Mouse (Mus musculus) ES-E14 (cell line): Measurements from ENCODE around the gene Cmip. TPM values are rescaled to one million over a fixed set of nuclear protein-coding genes. Genes with fewer than 3 reads are reported as not detected.
"Not testable (repeated sequence)": the region's sequence is repeated elsewhere in the genome, so short reads cannot be mapped to it uniquely, and the experiment has no call there.

Experiments used
- DNase-seq: peaks from one replicate; pipeline ENCODE4 v3.0.0-alpha.2; 2013; ENCODE audit warnings: low read depth, low spot score
- H3K27ac ChIP-seq: 2 replicates; pipeline ENCODE4 v1.5.1; 2012; ENCODE audit warnings: low read depth, mild to moderate bottlenecking, low read length, moderate library complexity, mixed read lengths; ENCODE audit not compliant: poor library complexity, insufficient read depth, severe bottlenecking
- H3K36me3 ChIP-seq: 2 replicates; pipeline ENCODE4 v1.6.1; 2012; ENCODE audit warnings: mild to moderate bottlenecking, low read length, moderate library complexity, mixed read lengths; ENCODE audit not compliant: control insufficient read depth, poor library complexity, insufficient read depth, severe bottlenecking
- H3K4me1 ChIP-seq, 2 experiments: fragments of 150-350 bp in 1 of 2; sonication (generic) in 1 of 2; 2 replicates each; pipeline ENCODE4 v1.6.1; 2012; ENCODE audit warnings: low read length in 2 of 2, mild to moderate bottlenecking in 1 of 2, mixed read lengths in 1 of 2; ENCODE audit not compliant: control insufficient read depth in 2 of 2, insufficient read depth in 2 of 2, poor library complexity in 1 of 2
- H3K4me3 ChIP-seq, 2 experiments: fragments of 150-350 bp in 1 of 2; sonication (generic) in 1 of 2; 2 replicates each; pipeline ENCODE4 v1.5.1; 2012; ENCODE audit warnings: low read length in 2 of 2, low read depth in 1 of 2, mild to moderate bottlenecking in 1 of 2, mixed read lengths in 1 of 2; ENCODE audit not compliant: insufficient read depth in 1 of 2, poor library complexity in 1 of 2, severe bottlenecking in 1 of 2
- H3K9ac ChIP-seq: 2 replicates; pipeline ENCODE4 v1.6.1; 2012; ENCODE audit warnings: low read depth, mild to moderate bottlenecking, low read length, mixed read lengths; ENCODE audit not compliant: poor library complexity, insufficient read depth, severe bottlenecking
- H3K9me3 ChIP-seq: fragments of 150-350 bp; sonication (generic); 2 replicates; pipeline ENCODE4 v1.6.1; 2012; ENCODE audit warnings: low read depth, mild to moderate bottlenecking, low read length; ENCODE audit not compliant: control insufficient read depth, insufficient read depth
- CHD2 ChIP-seq: IDR thresholded peaks from 2 replicates; pipeline ENCODE4 v1.6.1; 2014; ENCODE audit warnings: mild to moderate bottlenecking, low read depth, low read length, inconsistent platforms
- HCFC1 ChIP-seq: IDR thresholded peaks from 2 replicates; pipeline ENCODE4 v1.6.1; 2012; ENCODE audit warnings: low read length, inconsistent platforms, borderline replicate concordance; ENCODE audit not compliant: insufficient read depth
- MAFK ChIP-seq: IDR thresholded peaks from 2 replicates; pipeline ENCODE4 v1.6.1; 2014; ENCODE audit warnings: mild to moderate bottlenecking, low read depth, low read length, inconsistent platforms; ENCODE audit not compliant: insufficient read depth
- ZC3H11A ChIP-seq: IDR thresholded peaks from 2 replicates; pipeline ENCODE4 v1.6.1; 2012; ENCODE audit warnings: low read depth, mild to moderate bottlenecking, inconsistent platforms, low read length, borderline replicate concordance
- ZNF384 ChIP-seq: IDR thresholded peaks from 2 replicates; pipeline ENCODE4 v1.6.1; 2012; ENCODE audit warnings: low read depth, low read length, inconsistent platforms
- in situ Hi-C, 2 experiments: fragments of 600-800 bp; cut with MboI; formaldehyde crosslinking; loops; one replicate each; pipeline ENCODE4 v1.15.1; 2025; ENCODE audit warnings: low sequenced_read_pairs in 2 of 2, inconsistent platforms in 1 of 2; ENCODE audit not compliant: unreplicated experiment in 2 of 2
- total RNA-seq: library from RNA; depleted of rRNA; stranded (reverse); fragments of 300-350 nt; gene quantifications from 2 replicates; pipeline ENCODE4 v1.2.3, GENCODE M21; 2012

The Cmip gene
- total RNA-seq, 1 experiment, result 26.3 TPM

DNA sequence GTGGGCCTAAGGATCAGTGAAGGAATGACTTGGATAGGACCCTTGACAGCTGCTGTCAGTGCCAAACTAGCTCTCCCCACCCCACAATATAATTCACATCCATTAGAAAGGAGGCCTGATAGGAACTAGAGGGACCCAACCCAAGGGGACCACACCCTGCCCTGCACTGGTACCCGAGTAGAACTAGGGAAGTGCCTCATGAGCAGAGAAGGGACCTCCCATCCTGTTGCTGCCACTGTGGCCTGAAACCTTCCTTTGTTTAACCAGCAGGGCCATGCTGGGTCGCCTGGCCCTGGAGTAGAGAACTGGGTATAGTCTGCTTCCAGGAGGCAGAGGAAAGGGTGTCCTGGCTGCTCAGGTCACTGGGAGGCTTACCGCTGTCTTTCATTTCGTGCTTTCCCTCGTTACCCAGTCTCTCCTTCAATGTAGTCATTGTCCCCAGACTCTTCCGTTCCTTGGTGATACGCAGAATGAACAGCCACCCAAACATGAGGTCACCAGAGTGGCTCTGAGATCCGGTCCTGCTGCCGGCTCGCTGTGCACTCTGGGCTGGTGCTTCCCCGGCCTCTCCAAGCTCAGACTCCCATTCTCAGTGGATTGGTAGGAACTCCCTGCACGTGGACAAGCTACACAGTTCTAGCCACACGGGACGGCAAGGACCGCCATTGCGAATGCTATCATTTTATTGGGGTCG lies 164.1 kb downstream of the Cmip start:
- TF ChIP-seq HCFC1, result no peak
- no peak for TF ChIP-seq MAFK
- TF ChIP-seq ZNF384, result no peak
- no peak for TF ChIP-seq ZC3H11A
- no peak for TF ChIP-seq CHD2

DNA sequence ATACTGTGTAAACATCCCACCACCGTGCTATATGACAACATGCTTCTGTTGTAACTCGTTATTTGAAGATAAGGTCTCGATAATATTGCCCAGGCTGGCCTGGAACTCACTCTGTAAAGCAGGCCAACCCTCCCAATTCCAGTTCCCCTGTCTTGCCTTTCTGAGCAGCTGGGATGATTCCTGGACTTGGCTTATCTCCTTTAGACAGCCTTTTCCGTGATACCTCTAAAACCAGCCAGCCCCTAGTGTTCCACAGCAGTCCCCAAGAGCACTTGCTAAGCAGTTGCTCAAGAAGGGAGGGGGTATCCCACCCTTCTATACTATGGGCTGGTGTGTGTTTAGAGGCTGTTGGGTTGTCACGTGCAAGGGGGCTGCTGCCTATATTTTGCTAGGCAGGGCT lies 165.0 kb downstream of the Cmip start:
- H3K4me1 ChIP-seq, result no peaks in the 10 kb centered on the region
- DNase-seq, result no peak
- H3K4me3 ChIP-seq, result no peak overlapping the region
- no peak for TF ChIP-seq MAFK
- no peak for TF ChIP-seq ZC3H11A
- TF ChIP-seq HCFC1, result no peak
- TF ChIP-seq ZNF384, result no peak
- TF ChIP-seq CHD2, result no peak
- in situ Hi-C loops, result no loop called here
- H3K9me3 ChIP-seq, result no peaks in the 10 kb centered on the region
- peaks cover 26% of the 10 kb centered on the region for H3K36me3 ChIP-seq
- H3K9ac ChIP-seq, result no peak overlapping the region
- no peak overlapping the region for H3K27ac ChIP-seq

More for the DNA sequence above, 164.1 kb downstream of the Cmip start:
- no peak overlapping the region for H3K4me3 ChIP-seq
- no peaks in the 10 kb centered on the region for H3K4me1 ChIP-seq
- in situ Hi-C loops, result no loop called here
- no peaks in the 10 kb centered on the region for H3K9me3 ChIP-seq
- H3K36me3 ChIP-seq, result peaks cover 27% of the 10 kb centered on the region
- H3K9ac ChIP-seq, result no peak overlapping the region
- H3K27ac ChIP-seq, result no peak overlapping the region
- no peak for DNase-seq

DNA sequence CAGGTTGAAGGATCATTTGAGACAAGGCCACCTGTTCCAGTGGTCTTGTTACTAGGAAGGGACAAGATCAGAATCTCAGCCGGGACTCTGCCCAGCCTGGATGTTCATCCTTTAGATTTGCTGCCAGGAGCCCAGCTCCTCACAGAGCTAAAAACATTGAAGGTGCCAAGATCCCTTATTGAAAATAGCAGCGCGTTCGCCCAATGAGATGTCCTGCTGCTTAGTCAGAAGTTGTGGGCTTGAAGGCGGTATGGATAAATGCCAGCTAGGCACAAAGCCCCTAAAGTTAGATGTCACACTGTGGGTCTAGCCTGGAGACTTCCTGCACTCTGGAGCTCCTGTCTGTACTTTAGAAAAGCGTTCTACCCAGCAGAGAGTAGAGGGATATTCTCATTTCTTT lies 165.5 kb downstream of the Cmip start:
- no peak for DNase-seq
- Histone ChIP-seq H3K36me3 (peaks cover 29% of the 10 kb centered on the region), H3K4me1 (no peaks in the 10 kb centered on the region), H3K27ac (no peak overlapping the region), H3K9me3 (no peaks in the 10 kb centered on the region), H3K9ac (no peak overlapping the region), H3K4me3 (no peak overlapping the region)
- TF ChIP-seq MAFK, result no peak
- in situ Hi-C loops, result no loop called here

DNA sequence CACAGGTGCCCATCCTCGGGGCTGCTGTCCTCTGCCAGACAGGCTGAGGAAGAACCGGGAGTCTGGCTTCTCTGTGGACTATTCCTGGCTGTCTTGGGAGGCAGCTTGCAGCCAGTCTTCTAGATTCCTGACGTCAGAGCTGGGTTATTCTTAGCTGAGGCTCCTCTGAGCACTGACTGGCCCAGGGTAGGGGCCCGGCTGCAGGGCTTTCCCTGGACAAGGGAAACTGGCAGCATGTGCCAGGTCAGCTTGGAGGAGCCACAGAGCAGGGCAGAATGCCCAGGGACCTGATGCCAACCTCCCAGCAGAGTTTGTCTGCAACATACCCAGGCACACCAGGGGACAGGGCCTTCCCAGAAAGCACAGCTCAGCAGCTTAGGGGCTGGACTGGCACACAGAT lies 166.2 kb downstream of the Cmip start:
- Histone ChIP-seq H3K4me3 (no peak overlapping the region), H3K9ac (no peak overlapping the region), H3K9me3 (no peaks in the 10 kb centered on the region), H3K4me1 (no peaks in the 10 kb centered on the region), H3K36me3 (peaks cover 30% of the 10 kb centered on the region), H3K27ac (no peak overlapping the region)
- no peak for DNase-seq
- in situ Hi-C loops, result no loop called here
- no peak for TF ChIP-seq CHD2
- no peak for TF ChIP-seq MAFK

DNA sequence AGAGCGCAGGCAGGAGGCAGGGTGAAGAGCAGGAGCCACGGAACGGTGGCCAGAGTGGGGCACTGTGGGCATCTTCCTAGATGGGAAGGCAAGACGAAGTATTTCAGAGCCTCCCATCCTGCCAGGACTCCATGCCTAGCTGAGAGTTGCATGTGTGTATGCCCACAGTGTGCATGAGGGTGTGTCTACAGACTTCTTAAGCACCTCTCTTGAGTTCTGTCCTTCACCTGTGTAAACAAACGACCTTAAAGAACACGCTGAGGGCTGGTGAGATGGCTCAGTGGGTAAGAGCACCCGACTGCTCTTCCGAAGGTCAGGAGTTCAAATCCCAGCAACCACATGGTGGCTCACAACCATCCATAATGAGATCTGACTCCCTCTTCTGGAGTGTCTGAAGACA lies 171.0 kb downstream of the Cmip start:
- H3K36me3 ChIP-seq, result peaks cover 62% of the 10 kb centered on the region
- H3K4me3 ChIP-seq, DNase-seq, H3K27ac ChIP-seq, H3K9ac ChIP-seq, H3K9me3 ChIP-seq, H3K4me1 ChIP-seq, in situ Hi-C loops: not testable (repeated sequence)
